Mouse (Mus musculus) kidney, adult 2 months (tissue): ENCODE measurements around the gene Dppa4. TPM values are rescaled to one million over a fixed set of nuclear protein-coding genes. Genes with fewer than 3 reads are reported as not detected.

Experiments used
- DNase-seq: peaks from one replicate; pipeline ENCODE4 v3.0.0; 2021
- H3K27ac ChIP-seq: fragments of 200-500 bp; 2 replicates; pipeline ENCODE4 v1.5.1; 2012; ENCODE audit warnings: low read depth, low read length, control low read depth, inconsistent platforms; ENCODE audit not compliant: insufficient read depth
- H3K27me3 ChIP-seq: fragments of 200-500 bp; replicated peaks from 2 replicates; pipeline ENCODE4 v1.6.1; 2012; ENCODE audit warnings: mild to moderate bottlenecking, moderate library complexity, low read length, inconsistent platforms; ENCODE audit not compliant: control insufficient read depth, insufficient read depth
- H3K36me3 ChIP-seq: fragments of 200-500 bp; 2 replicates; pipeline ENCODE4 v1.6.1; 2012; ENCODE audit warnings: mild to moderate bottlenecking, moderate library complexity, low read length, inconsistent platforms; ENCODE audit not compliant: control insufficient read depth, insufficient read depth
- H3K4me1 ChIP-seq: fragments of 200-500 bp; 2 replicates; pipeline ENCODE4 v1.6.1; 2011; ENCODE audit warnings: low read length; ENCODE audit not compliant: control insufficient read depth, insufficient read depth
- H3K4me3 ChIP-seq: fragments of 200-500 bp; 2 replicates; pipeline ENCODE4 v1.5.1; 2011; ENCODE audit warnings: mild to moderate bottlenecking, low read depth, low read length, control low read depth; ENCODE audit not compliant: insufficient read depth
- CTCF ChIP-seq: fragments of 200-500 bp; conservative IDR thresholded peaks from 2 replicates; pipeline ENCODE4 v1.5.1; 2011; ENCODE audit warnings: low read depth, mild to moderate bottlenecking, control low read depth, low read length, moderate library complexity, mixed read lengths; ENCODE audit not compliant: insufficient read depth, insufficient read length
- POLR2A ChIP-seq: fragments of 200-500 bp; IDR thresholded peaks from one replicate; pipeline ENCODE4 v1.6.1; 2011; ENCODE audit warnings: low read depth, low read length, control low read depth
- WGBS: fragments of 180-500 bp; shearing (Covaris S2); methylation state at CpG from one replicate; pipeline ENCODE4 v1.1.7; 2018; 5-methylcytosine and 5-hydroxymethylcytosine counted together
- polyA plus RNA-seq: library from polyadenylated mRNA; depleted of rRNA; stranded (reverse); fragments of >200 nt; gene quantifications from 2 replicates; pipeline ENCODE4 v1.2.3, GENCODE M21; 2012; rRNA removed

Gene Dppa4
- polyA plus RNA-seq: not detected in 2 replicates

GRCm38 (mm10) chr16:48283517-48283916, at the start of gene Dppa4:
Gene Dppa4 (plus strand): TSS chr16:48283733.
- Histone ChIP-seq H3K4me3 (no peak within 1 kb of the TSS), H3K4me1 (no peaks in the 10 kb centered on the region), H3K27ac (no peak within 1 kb of the TSS), H3K27me3 (no peaks in the 10 kb centered on the region), H3K36me3 (no peaks in the 10 kb centered on the region)
- DNase-seq: no peak
- TF ChIP-seq POLR2A: no peak
- TF ChIP-seq CTCF: no peak
- 64% methylated on average over 4 of the region's 4 CpGs for WGBS

DNA sequence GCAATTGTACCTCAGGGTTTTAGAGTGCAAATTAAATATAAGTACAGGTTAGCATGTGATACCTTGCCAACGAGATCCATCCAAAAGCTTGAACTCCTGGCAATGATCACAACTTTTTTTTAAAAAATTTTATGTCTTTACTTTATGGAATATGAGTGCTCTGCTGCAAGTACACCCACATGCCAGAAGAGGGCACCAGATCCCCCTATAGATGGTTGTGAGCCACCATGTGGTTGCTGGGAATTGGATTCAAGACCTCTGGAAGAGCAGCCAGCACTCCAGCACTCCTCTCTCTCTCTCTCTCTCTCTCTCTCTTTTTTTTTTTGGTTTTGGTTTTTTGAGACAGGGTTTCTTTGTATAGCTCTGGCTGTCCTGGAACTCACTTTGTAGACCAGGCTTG, 48.5 kb upstream of the Dppa4 start:
- Histone ChIP-seq H3K36me3 (no peaks in the 10 kb centered on the region), H3K4me3 (no peak overlapping the region), H3K27ac (no peak overlapping the region), H3K4me1 (no peaks in the 10 kb centered on the region), H3K27me3 (no peaks in the 10 kb centered on the region)
- TF ChIP-seq CTCF (no peak), POLR2A (no peak)
- no peak for DNase-seq
- WGBS: 81% methylated on average over 1 of the region's 1 CpGs

- 76% methylated on average over 7 of the region's 7 CpGs for WGBS
Measured at GRCm38 (mm10) chr16:48237676-48238075, 45.9 kb upstream of the Dppa4 start.

GRCm38 (mm10) chr16:48247044-48247661, 36.4 kb upstream of the Dppa4 start:
- H3K27me3 ChIP-seq: no peaks in the 10 kb centered on the region
- 84% methylated on average over 2 of the region's 2 CpGs for WGBS
- no peak for DNase-seq
- no peaks in the 10 kb centered on the region for H3K4me1 ChIP-seq
- TF ChIP-seq POLR2A: no peak
- no peak for TF ChIP-seq CTCF
- H3K27ac ChIP-seq: no peak overlapping the region
- H3K36me3 ChIP-seq: no peaks in the 10 kb centered on the region
- H3K4me3 ChIP-seq: no peak overlapping the region

More at GRCm38 (mm10) chr16:48237676-48238075, 45.9 kb upstream of the Dppa4 start:
- no peak overlapping the region for H3K27ac ChIP-seq
- no peaks in the 10 kb centered on the region for H3K27me3 ChIP-seq
- no peak for TF ChIP-seq POLR2A
- no peak for TF ChIP-seq CTCF
- no peak overlapping the region for H3K4me3 ChIP-seq
- H3K4me1 ChIP-seq: no peaks in the 10 kb centered on the region
- no peaks in the 10 kb centered on the region for H3K36me3 ChIP-seq
- DNase-seq: no peak

- DNase-seq: no peak
- H3K36me3 ChIP-seq: no peaks in the 10 kb centered on the region
- H3K27me3 ChIP-seq: no peaks in the 10 kb centered on the region
- WGBS: 58% methylated on average over 4 of the region's 4 CpGs
- no peak for TF ChIP-seq POLR2A
- TF ChIP-seq CTCF: no peak
- H3K4me1 ChIP-seq: no peaks in the 10 kb centered on the region
- H3K27ac ChIP-seq: no peak overlapping the region
- H3K4me3 ChIP-seq: no peak overlapping the region
Measured at GRCm38 (mm10) chr16:48252824-48253223, 30.7 kb upstream of the Dppa4 start.

GRCm38 (mm10) chr16:48254584-48254983, 28.9 kb upstream of the Dppa4 start:
- TF ChIP-seq POLR2A (no peak), CTCF (no peak)
- no peak for DNase-seq
- H3K36me3 ChIP-seq: no peaks in the 10 kb centered on the region
- H3K4me3 ChIP-seq: no peak overlapping the region
- H3K4me1 ChIP-seq: no peaks in the 10 kb centered on the region
- no peaks in the 10 kb centered on the region for H3K27me3 ChIP-seq
- WGBS: 92% methylated on average over 5 of the region's 5 CpGs
- no peak overlapping the region for H3K27ac ChIP-seq

GRCm38 (mm10) chr16:48259519-48259918, 24.0 kb upstream of the Dppa4 start:
- H3K4me3 ChIP-seq: no peak overlapping the region
- 86% methylated on average over 4 of the region's 4 CpGs for WGBS

GRCm38 (mm10) chr16:48262901-48263300, 20.6 kb upstream of the Dppa4 start:
- no peak for DNase-seq
- Histone ChIP-seq H3K27me3 (no peaks in the 10 kb centered on the region), H3K27ac (no peak overlapping the region), H3K36me3 (no peaks in the 10 kb centered on the region), H3K4me3 (no peak overlapping the region), H3K4me1 (no peaks in the 10 kb centered on the region)
- WGBS: 92% methylated on average over 1 of the region's 1 CpGs
- no peak for TF ChIP-seq POLR2A
- TF ChIP-seq CTCF: no peak

More at GRCm38 (mm10) chr16:48259519-48259918, 24.0 kb upstream of the Dppa4 start:
- H3K27me3 ChIP-seq: no peaks in the 10 kb centered on the region
- no peaks in the 10 kb centered on the region for H3K4me1 ChIP-seq
- H3K36me3 ChIP-seq: no peaks in the 10 kb centered on the region
- DNase-seq: no peak
- no peak for TF ChIP-seq CTCF
- no peak for TF ChIP-seq POLR2A
- no peak overlapping the region for H3K27ac ChIP-seq
